Mouse (Mus musculus): ENCODE data around the gene Vmn1r159.
"Not testable (repeated sequence)": the region's sequence is repeated elsewhere in the genome, so short reads cannot be mapped to it uniquely, and the experiment has no call there.

The Vmn1r159 gene

GRCm38 (mm10) chr7:22843505-22843904 is at the start of gene Vmn1r159:
Gene Vmn1r159 (minus strand): TSS chr7:22843605.
- DNase-seq (ENCODE audit: low read depth, low spot score): not testable (repeated sequence)

- DNase-seq (ENCODE audit: low read depth, low spot score): not testable (repeated sequence)
Observed at GRCm38 (mm10) chr7:22870924-22871323, 27.5 kb upstream of the Vmn1r159 start, which contains the start of gene Vmn1r160. Gene Vmn1r160 (plus strand): TSS chr7:22871224.

Data from ZHBTc4 (cell line).